Mouse (Mus musculus): ENCODE results near the gene Sbno2.

- TF ChIP-seq CTCF (IDR thresholded peaks at IDR 0.05; ENCODE audit: low read depth) (no peak), EP300 (IDR thresholded peaks at IDR 0.05; ENCODE audit: low read depth) (no peak; the same call in 1 of the 2 replicates)
These were observed 46.9 kb upstream of the Sbno2 start for GRCm38 (mm10) chr10:80152071-80152872.
